Mouse (Mus musculus): ENCODE measurements around the gene Eif2s1. TPM values are rescaled to one million over a fixed set of nuclear protein-coding genes. Genes with fewer than 3 reads are reported as not detected.

Gene Eif2s1
- total RNA-seq (2021) = 10 to 100 TPM; 52.1 to 59.3 TPM

DNA sequence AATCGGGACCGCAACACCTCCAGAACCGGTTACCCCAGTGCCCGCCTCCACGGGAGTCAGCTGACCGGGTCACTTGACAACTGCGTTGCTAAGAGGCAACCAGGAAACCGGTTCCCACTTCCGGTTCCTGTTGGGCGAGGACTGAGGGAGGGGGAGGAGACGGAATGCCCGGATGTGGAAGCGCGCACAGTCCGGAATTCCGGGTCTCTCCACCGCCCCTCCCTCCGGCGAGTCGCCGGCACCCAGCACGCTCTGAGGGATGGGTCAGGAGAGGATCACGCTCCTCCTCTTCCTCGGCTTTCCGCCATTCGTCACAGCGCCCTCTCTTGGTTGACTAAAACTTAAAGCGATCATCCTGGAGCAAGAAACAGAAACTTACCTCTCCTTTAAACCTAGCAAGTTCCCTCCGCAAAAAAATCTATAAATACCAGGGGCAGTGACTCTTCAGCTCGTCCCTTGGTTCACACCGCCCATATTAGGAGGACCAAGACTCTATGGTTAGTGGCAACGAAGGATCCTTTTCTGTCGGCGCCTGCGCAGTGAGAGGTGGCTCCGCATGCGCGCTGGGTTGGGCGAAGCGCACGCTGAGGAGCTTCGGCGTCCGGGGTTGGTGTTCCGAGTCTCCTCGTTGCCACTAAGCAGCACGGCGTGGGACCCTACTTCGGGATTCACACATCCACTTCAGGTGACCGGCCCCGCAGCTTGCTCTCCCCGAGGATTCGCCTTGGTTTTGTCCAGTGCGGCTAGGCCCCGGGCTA, at the start of gene Eif2s1, which contains the start of gene Atp6v1d:
Gene Eif2s1, plus strand, starts transcription at position 324 of the 758 bp plus-strand sequence.
Gene Atp6v1d, minus strand, starts transcription at position 143 of the 758 bp plus-strand sequence.
- intact Hi-C loops (cut with DNase I) = loop anchor here (2.0 to 10.0 kb wide), 4 partner anchors 113 to 1783 kb away; partner anchors contain the start of genes Erh, Gphn, Mpp5 and Slc39a9
- DNase-seq = peak; percentile 96 to 97

DNA sequence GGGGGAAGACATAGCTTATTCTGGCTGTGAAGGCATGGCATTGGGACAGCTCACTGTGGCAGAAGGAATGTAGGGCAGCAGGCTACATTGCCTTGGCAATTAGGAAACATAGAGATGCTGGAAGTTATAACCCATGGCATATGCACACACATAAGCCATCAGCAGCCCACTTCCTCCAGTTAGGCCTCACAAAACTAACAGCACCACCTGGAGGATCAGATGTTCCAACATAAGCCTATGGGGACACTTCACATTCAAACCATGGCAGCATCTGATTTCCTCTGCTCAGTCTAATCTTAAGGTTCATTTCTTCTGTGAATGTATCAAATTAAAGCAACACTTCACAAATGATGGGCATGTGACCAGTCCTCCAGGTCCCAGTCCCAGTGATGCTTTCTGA, 47.2 kb upstream of the Eif2s1 start:
- DNase-seq = no peak
- intact Hi-C loops (cut with DNase I) = loop anchor here (10.0 kb wide), 2 partner anchors 610 to 760 kb away; no protein-coding TSS in a partner anchor

DNA sequence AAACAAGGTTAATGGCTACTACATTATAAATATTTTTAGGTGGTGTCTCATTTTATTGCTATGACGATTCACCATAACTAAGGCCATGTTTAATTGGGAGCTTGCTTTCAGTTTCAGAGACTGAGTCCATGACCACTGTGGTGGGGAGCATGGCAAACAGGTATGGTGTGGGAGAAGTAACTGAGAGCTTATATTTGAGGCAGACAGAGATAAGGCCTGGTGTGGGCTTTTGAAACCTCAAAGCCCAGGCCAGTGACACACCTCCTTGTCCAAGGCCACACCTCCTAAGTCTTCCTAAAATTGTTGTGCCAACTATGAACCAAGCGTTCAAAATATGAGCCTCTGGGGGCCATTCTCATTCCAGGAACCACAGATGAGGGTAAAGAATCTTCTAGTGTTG, 27.1 kb upstream of the Eif2s1 start:
- intact Hi-C loops (cut with DNase I) = no loop called here

DNA sequence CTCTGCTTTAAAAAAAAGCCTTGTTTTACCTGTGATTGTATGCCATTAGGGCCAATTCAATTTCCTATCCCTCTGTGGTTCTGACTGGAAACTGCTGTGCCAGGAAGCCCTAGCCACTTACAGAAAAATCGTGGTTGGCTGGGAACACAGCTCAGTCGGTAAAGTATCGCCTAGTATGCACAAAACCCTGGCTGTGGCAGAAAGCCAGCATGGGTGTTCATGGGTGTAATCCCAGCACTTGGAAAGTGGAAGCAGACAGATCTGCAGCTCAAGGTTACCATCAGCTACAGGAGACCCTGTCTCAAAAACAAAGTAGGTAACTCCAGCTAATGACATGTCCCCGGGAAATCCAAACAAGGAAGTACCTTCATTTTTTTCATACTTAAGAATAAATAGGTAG, 21.7 kb upstream of the Eif2s1 start:
- intact Hi-C loops (cut with DNase I) = no loop called here

More for the DNA sequence above, 27.1 kb upstream of the Eif2s1 start:
- DNase-seq = no peak

DNA sequence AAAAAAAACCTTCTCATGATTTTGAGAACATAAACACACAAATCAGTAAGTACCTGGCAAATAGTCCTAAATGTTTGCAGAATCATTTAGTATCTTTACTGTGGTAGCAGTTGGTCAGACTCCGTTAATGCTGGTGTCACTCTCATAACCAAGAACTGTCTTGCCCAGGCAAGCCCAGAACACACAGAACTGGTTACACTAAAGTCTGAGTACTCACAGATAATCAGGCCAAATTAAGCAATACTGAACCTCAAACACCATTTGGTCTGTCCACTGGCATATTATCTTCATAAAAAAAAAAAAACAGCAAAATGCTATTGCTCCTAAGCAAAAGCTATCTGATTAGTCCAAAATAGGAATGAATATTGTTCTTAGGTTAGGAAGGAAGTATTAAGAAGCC, 19.2 kb upstream of the Eif2s1 start:
- intact Hi-C loops (cut with DNase I) = no loop called here

More for the DNA sequence above, 21.7 kb upstream of the Eif2s1 start:
- DNase-seq = no peak

DNA sequence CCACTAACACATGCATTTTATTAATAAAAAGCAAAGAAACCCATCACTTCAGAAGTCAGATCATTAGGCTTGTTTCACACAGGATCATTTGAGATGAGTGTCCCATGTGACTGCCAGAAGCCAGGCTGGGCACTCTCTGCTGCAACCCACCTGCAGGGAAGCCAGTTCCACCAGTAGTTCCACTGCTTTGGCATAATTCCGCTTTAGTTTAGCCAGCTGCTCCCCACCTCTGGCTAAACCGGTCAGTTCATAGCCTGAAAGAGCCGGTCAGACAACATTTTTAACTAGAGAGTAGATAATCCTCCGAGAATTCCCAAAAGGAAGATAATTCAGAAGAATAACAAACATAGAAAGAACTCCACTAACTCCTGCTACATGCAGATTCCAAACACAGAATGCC, 13.4 kb upstream of the Eif2s1 start:
- intact Hi-C loops (cut with DNase I) = no loop called here
- no peak for DNase-seq

More for the DNA sequence above, 19.2 kb upstream of the Eif2s1 start:
- no peak for DNase-seq

DNA sequence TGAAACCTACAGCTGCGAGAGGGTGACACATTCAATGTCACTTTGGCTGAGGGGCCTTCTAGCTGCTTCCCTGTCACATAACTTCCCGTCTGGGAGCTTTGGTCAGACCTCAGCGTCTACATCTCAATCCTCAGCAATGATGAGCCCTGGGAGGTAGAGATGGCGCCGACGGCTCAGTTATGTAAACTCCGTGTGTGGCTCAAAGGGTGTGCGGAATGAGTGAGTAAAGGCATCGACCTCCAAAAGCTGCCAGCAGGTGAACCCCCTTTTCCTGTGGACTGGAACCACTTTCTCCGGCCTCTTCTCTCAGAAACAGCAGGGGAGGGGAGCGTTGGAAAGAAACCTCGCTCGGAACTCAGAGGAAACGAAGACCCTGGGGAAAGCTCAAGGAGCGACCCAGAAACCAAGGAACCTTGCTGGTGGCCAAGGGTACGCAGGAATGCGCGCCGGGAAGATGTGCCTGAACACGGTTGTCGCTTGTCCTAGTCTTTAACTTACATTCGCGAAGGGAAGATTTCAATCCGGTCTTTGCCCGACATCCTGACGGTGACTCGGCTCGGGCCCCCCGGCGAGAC, 611 bp upstream of the Eif2s1 start:
- no peak for DNase-seq
- intact Hi-C loops (cut with DNase I) = loop anchor here (2.0 to 10.0 kb wide), 4 partner anchors 112 to 1784 kb away; partner anchors contain the start of genes Erh, Gphn, Mpp5 and Slc39a9

DNA sequence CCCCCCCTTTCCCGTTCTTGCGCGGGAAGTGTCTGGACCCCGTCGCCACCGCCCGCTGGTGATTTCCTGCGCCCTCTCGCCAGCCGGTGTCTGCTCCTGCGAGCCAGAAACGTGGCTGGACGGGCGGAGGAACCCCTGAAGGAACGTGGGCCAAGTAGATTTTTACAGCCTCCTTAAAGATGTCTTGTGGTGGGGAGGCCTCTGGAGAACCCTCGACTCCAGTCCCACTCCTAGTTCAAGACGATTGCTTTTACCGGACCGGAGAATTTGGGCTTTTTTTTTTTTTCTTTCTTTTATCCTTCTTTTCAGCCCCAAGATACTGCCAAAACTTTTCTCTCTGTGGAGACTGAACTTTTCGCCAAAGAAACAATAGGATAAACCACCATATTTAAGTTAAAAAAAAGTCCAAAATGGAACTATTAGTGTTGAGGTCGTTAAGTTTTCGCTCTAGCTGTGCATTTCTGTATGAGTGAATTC, 673 bp downstream of the Eif2s1 start:
- no peak for DNase-seq
- intact Hi-C loops (cut with DNase I) = loop anchor here (5.0 to 10.0 kb wide), 3 partner anchors 230 to 1783 kb away; partner anchors contain the start of genes Erh, Gphn and Slc39a9

DNA sequence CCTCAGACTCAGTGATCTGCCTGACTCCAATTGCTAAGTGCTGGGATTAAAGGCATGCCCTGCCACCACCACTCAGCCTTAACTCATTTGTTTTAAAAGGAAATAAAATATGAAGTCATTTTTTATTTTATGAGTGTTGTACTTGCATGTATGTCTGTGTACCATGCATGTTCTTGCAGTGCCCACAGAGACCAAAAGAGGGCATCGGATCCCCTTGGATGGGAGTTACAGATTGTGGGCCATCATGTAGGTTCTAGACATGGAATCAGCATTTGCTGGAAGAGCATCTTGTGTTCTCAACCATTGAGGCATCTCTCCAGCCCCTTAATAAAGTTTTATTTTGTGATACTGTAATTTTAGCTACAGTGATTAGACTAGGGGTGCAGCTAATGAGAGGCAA, 3.8 kb downstream of the Eif2s1 start:
- intact Hi-C loops (cut with DNase I) = loop anchor here (10.0 kb wide), 1 partner anchor 1779 kb away; the partner anchor contains the start of genes Erh and Slc39a9
- DNase-seq = peak in 1 of 2 experiments; percentile 16

DNA sequence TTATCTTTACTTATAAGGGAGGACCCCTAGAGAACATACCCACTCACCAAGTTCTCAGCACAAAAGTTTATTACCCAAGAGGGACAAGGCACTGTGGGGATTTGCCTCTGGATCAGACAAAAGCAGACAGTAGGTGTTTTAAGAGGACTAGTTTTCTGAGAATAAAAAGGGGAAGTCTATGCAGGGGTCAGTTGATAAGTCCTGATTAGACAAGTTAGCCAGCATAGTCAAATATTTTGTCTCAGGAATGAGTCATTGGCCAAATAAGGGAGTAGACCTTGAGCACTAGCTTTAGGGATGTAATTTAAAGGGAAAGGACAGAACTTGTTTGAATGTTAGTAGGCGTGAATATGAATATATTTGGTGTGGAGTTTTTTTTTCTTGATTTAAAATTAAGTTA, 6.5 kb downstream of the Eif2s1 start:
- no peak for DNase-seq
- intact Hi-C loops (cut with DNase I) = loop anchor here (10.0 kb wide), 1 partner anchor 1777 kb away; the partner anchor contains the start of genes Erh and Slc39a9

DNA sequence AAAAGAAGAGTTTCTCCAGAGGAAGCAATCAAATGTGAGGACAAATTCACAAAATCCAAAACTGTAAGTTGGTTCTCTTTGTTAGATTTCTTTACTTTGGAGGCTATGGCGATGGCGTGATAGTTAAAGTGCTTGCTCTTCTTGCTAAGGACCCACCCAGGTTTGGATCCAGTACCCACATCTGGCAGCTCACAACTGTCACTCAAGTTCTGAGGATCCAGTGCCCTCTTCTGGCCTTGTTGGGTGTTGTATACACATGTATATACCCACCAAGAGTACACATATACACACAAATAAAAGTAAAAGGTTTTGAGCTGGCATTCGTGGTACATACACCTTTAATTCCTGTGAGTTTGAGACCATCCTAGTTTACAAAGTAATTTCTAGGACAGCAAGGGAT, 13.0 kb downstream of the Eif2s1 start:
- no peak for DNase-seq
- intact Hi-C loops (cut with DNase I) = no loop called here

DNA sequence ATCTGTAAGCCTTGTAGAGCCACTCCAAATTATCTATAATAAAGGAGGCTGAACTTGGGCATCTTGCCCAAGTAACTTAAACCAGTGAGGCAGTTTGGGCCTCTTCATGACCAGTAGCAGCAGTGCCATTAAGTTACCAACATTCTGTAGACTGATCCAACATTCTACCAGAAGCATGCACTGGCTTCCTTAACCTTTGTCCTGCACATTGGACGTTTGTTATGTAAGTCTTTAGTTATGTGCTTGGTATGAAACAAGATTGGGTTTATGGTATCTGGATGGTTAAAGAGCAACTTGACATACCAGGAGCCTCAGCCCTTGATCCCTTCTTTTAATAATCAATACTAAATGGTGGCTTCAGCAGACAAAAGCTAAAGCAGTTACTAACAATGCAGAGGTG, 28.4 kb downstream of the Eif2s1 start:
- no peak for DNase-seq
- intact Hi-C loops (cut with DNase I) = no loop called here

DNA sequence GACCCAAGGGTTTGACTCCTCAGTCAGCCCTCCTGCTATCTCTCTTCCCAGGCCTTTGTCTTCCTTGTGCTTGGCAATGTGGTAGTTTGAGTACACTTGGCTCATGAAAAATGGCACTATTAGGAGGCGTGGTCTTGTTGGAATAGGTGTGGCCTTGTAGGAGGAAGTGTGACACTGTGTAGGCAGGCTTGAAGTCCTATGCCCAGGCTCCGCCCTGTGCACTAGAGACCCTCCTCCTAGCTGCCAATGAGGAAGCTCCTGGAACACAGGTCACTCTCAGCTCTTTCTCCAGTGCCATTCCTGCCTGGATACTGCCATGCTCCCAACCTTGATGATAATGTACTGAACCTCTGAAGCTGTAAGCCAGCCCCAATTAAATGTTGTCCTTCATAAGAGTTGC, 29.5 kb downstream of the Eif2s1 start:
- DNase-seq = no peak

DNA sequence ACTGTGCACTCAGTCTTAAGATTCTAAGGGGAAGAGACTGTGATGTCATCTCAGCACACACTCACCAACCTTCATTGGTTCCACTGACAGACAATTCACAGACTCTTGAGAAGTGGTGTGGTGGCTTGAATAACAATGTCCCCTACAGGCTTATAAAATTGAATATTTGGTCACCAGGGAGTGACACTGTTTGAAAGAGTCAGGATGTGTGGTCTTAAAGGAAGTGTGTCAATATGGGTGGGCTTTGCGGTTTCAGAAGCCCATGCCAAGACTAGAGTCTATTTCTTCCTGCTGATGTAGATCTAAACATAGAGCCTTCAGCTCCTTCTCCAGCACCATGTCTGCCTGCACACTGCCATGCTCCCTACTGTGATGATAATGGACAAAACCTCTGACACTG, 36.2 kb downstream of the Eif2s1 start:
- intact Hi-C loops (cut with DNase I) = no loop called here

More for the DNA sequence above, 29.5 kb downstream of the Eif2s1 start:
- intact Hi-C loops (cut with DNase I) = no loop called here

DNA sequence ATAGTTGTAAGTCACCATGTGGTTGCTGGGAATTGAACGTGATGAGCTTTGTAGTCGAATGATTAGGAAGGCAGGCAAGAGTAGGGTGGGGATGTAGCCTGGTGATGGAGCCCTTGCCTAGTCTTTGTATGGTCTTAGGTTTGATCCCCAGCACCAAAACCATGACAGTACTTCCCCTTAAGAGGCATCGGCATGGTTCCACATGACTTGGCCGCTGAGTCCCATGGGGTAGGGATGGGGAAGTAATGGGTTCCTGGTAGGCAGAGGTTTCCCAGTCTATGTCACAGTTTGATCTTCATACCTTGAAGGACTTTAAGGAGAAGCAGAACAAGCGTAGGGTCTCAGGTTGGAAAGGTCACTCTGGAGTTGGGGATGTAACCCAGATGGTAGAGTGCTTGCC, 39.8 kb downstream of the Eif2s1 start:
- no peak for DNase-seq
- intact Hi-C loops (cut with DNase I) = no loop called here

More for the DNA sequence above, 36.2 kb downstream of the Eif2s1 start:
- DNase-seq = no peak

DNA sequence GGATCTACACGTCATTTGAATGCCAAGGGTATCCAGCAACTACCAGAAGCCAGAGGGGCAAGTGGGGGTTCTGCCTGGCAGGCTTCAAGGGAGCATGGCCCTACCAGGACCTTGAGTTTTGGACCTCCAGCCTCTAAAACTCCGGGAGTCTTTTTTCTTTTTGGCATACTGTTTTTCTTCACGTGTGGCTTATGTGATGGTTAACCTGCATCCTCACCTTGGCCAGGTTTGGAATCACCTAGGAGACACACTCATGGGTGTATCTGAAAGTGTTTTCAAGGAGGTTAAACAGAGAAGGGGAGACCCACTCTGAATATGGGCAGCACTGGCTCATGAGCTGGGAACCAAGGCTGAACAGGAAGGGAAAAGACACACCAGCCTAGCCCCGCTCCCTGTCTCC, 41.7 kb downstream of the Eif2s1 start:
- intact Hi-C loops (cut with DNase I) = no loop called here
- no peak for DNase-seq

DNA sequence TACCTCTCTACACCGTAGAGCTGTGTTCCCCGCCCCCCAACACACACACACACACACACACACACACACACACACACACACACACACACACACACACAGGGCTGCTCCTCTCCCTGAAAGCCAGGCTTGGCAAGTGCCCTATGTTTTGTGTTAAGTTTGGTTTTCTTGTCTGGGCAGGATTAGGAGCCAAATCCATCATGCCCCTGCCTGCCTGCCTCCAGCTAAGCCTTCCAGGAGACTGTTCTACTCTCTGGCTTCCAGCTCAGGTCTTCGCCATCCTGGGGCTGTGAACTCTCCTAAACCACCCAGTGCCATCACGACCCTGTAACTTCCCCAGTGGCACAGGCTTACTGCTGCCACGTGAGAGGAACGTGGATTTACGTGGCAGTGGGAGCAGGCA, 42.9 kb downstream of the Eif2s1 start:
- intact Hi-C loops (cut with DNase I) = no loop called here

DNA sequence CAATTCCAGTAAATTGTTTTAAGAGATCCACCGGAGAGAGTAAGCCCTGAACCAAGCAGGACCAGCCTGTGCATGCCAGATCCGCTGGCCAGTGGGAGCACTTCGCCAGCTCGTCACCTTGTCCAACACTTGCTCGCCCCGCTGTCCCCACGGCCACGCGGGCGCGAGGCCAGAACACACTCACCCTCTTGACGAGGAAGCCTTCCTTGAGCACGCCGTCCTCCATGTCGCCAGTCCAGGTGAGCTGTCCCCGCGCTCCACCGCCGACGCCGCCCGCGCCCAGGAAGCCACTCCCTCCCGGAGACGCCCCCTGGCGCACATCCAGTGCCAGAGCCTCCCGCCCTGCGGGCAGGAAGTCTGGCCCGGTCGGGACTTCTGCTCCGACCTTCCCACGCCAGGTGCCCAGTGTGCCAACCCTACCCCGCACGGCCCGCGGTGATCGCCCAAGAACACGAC, 45.1 kb downstream of the Eif2s1 start, which contains the start of gene Plek2:
Gene Plek2, minus strand, starts transcription at position 258 of the 456 bp plus-strand sequence.
- intact Hi-C loops (cut with DNase I) = no loop called here
- peak; percentile 43 to 56 for DNase-seq

More for the DNA sequence above, 42.9 kb downstream of the Eif2s1 start:
- DNase-seq = no peak

DNA sequence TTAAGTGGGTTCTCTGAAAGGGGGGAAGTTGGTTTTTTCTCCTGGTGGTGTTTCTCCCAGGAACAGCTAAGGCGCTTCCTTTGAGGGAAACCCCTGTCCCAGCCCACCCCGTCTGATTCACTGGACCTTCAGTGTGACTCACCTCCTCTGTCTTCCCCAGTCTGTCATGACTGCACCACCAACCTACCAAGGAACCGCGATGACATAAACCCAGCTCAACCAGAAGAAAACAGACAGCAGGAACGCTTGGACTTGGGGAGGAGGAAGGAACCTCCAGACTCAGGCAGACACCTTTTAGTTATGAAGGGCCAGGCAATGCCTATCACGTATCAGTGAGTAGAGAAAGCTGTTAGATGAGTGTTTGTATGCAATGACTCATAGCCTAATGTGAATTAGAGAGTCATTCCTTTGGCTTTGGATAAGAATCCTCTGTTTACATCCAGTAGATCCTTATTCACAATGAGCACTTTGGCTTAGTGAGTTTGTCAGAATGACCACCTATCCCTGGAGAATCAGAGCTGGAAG, 46.5 kb downstream of the Eif2s1 start:
- no peak for DNase-seq
- intact Hi-C loops (cut with DNase I) = no loop called here

DNA sequence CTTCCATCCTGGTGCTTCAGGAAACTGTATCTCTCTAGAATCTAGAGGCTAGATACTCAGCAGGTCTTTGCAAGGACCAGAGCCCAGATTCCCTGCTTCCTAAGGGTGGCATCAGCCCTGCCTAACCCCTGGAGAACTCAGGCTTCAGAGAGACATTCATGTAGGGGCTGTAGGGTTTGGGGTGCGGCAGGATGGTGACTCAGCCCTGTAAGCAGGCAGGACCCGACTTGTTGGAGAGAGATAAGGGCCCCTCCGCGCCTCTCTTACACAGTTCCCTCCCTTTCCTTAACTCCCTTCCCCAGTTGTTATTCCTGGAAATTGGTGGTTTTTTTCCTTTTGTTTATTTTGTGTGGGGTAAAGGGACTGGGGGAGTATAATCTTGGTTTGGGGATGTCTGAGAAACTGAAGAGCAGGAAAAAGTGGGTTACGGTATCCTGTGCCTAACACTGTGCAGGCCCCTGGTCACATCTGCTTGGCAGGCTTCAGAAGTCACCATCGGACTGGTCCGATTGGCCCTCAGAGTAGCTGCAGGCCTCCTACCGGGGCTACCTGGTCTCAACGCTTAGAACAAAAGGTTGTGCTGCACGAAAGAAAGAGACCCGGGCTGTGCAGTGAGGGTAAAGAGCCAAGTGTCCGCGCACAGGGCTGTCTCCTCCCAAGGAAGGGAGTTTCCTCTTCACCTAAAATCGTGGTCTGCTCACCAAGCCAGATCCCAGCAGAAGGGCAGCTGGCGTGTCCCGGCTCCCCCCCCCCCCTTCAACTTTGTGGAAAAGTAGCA, 49.3 kb downstream of the Eif2s1 start:
- no peak for DNase-seq
- intact Hi-C loops (cut with DNase I) = no loop called here
